Mouse (Mus musculus): Measurements from ENCODE around the gene Aff3.

DNA sequence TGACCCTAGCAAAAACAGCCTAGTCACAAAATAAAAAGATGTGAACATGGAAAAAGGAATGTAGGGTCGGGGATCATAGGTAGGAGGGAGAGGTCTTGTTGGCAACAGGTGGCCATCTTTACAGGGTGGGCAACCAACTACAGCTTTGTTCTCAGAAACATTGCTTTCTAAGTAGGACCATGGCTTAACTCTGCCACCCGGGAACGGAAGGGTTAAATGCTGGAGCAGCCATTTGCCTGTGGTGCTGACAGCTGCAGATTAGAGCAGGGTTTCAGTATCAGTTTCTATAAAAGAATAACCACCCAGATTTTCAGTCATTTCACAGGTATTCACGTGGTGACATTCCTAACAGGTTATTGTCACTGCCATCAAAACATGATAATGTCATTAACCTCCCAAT lies 317.4 kb downstream of the Aff3 start:
- no peak for TF ChIP-seq EP300 (optimal IDR thresholded peaks at IDR 0.05)
- no peak for TF ChIP-seq CTCF (IDR thresholded peaks at IDR 0.05; ENCODE audit: low read depth)

Measured in stomach, postnatal 0 days (tissue).